Mouse (Mus musculus) lung, postnatal 0 days (tissue): Measurements from ENCODE around the gene Hist2h2aa1.

Experiments used
- CTCF ChIP-seq: IDR thresholded peaks from 2 replicates; pipeline ENCODE4 v1.5.1; 2016; ENCODE audit warnings: antibody characterized with exemption, mild to moderate bottlenecking
- EP300 ChIP-seq: IDR thresholded peaks from 2 replicates; pipeline ENCODE4 v1.6.1; 2016; ENCODE audit warnings: antibody characterized with exemption, mild to moderate bottlenecking, control low read depth

GRCm38 (mm10) chr3:96209242-96209641 is 36.1 kb upstream of the Hist2h2aa1 start:
- TF ChIP-seq CTCF (peak; percentile 55), EP300 (no peak)
